16 mouse cellular contexts compared by ENCODE assay signal in the genomic region with DNA sequence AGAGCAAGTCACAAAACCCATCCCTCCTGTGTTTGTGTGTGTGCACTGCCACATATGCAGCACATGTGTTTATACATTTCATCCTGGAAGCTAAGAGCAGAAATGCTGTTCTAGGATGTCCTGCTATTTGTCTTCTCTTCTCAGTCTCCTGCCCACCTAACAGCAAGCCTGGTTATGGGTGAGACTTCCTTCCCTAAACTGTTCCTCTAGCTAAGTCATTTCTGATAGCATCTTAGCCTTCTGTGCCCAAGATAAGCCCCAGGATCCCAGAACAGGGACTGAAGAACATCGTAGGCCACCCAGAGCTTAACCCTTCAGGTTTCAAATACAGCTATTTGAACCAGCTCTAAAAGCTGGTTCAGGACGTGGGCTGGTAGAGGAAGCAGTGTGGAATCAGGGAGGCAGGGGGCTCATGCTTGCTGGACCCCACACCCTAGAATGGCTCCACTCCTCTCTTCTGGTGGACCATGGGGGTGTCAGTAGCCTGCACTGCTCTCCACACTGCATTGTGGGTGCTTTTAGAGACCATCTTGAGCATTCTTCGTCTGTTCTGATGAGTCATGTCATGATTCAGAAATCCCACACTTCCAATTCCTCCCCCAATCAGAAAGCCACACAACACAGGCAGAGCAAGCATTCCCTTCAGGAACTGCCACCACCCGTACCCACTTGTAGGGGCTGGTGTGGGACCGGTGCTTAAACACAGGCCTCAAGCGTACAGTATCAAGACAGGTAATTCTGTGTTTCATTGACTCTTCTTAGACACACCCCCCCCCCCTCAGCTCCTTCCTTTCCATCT. TPM values are rescaled to one million over a fixed set of nuclear protein-coding genes. Genes with fewer than 3 reads are reported as not detected.
DNase-seq lines count a peak whose midpoint lies in the region; ATAC-seq and TF ChIP-seq lines count a peak whose summit lies in the region.
"Had no signal": no experiment of that assay in that cellular context is flagged by ENCODE, and none has a peak within 500 bp of the region (broad histone marks: within the 10 kb centered on the region; RNA-seq: fewer than 3 reads in every experiment).

No protein-coding gene starts in this region.

- no peaks in the 10 kb centered on the region for H3K9me3 ChIP-seq in intestine, embryonic 16.5 days (ENCODE audit: control insufficient read depth, low read length)
- H3K9me3 ChIP-seq: forebrain, embryonic 15.5 days; heart, embryonic 13.5 days; lung, embryonic 15.5 days had no signal

- H3K9ac ChIP-seq in intestine, embryonic 16.5 days (ENCODE audit: low read depth, low read length): no peak overlapping the region
- H3K9ac ChIP-seq: forebrain, embryonic 15.5 days; heart, embryonic 13.5 days; lung, embryonic 15.5 days had no signal

- peaks cover 21% of the 10 kb centered on the region for H3K79me2 ChIP-seq in C2C12 (ENCODE audit: control insufficient read depth, insufficient read depth)

- TF ChIP-seq CTCF in C2C12 (IDR thresholded peaks at IDR 0.05; ENCODE audit: control insufficient read depth, insufficient read depth, insufficient read length): no peak
- TF ChIP-seq CTCF in embryonic fibroblast, embryonic 13.5 days (IDR thresholded peaks at IDR 0.05; ENCODE audit: borderline replicate concordance, insufficient read depth, low read length): no peak

- no peak overlapping the region for H3ac ChIP-seq in C2C12 (ENCODE audit: control insufficient read depth, insufficient read length, low read depth)

- H3K36me3 ChIP-seq in C2C12 (ENCODE audit: control insufficient read depth, insufficient read depth): peaks cover 38% of the 10 kb centered on the region
- no peaks in the 10 kb centered on the region for H3K36me3 ChIP-seq in intestine, embryonic 16.5 days (ENCODE audit: control insufficient read depth, insufficient read depth, low read length)

- intact Hi-C loops in left cerebral cortex, postnatal 36 days (cut with DNase I): no loop called here

- peak overlapping the region; percentile 83 for H3K27ac ChIP-seq in embryonic fibroblast, embryonic 13.5 days (ENCODE audit: insufficient read depth, low read length)
- no peak overlapping the region for H3K27ac ChIP-seq in intestine, embryonic 16.5 days (ENCODE audit: low read length)
- H3K27ac ChIP-seq: heart, embryonic 13.5 days; lung, embryonic 15.5 days had no signal

- 78% methylated on average over 6 of the region's 6 CpGs for WGBS in intestine, embryonic 16.5 days

- TF ChIP-seq POLR2A in embryonic fibroblast, embryonic 13.5 days (IDR thresholded peaks at IDR 0.05; ENCODE audit: low read depth, low read length): peak; percentile 49; the same call in 1 of the 2 replicates

- H3K79me3 ChIP-seq in C2C12 (ENCODE audit: low read depth): no peaks in the 10 kb centered on the region

- no peak overlapping the region for H3K4me2 ChIP-seq in intestine, embryonic 16.5 days (ENCODE audit: low read depth, low read length)
- H3K4me2 ChIP-seq: forebrain, embryonic 15.5 days; heart, embryonic 13.5 days; liver, embryonic 11.5 days; lung, embryonic 15.5 days had no signal

- peaks cover 13% of the 10 kb centered on the region for H3K4me1 ChIP-seq in embryonic fibroblast, embryonic 13.5 days (ENCODE audit: control insufficient read depth, insufficient read depth, low read length)
- H3K4me1 ChIP-seq in intestine, embryonic 16.5 days (ENCODE audit: control insufficient read depth, insufficient read depth, low read length): peaks cover 20% of the 10 kb centered on the region

- ATAC-seq in intestine, embryonic 16.5 days: no peak
- ATAC-seq: forebrain, embryonic 15.5 days had no signal

- H3K4me3 ChIP-seq in C2C12 (ENCODE audit: insufficient read depth, poor library complexity, severe bottlenecking): no peak overlapping the region
- H3K4me3 ChIP-seq in embryonic fibroblast, embryonic 13.5 days (ENCODE audit: insufficient read depth, low read length): no peak overlapping the region
- no peak overlapping the region for H3K4me3 ChIP-seq in intestine, embryonic 16.5 days (ENCODE audit: low read length)
- H3K4me3 ChIP-seq: forebrain, embryonic 15.5 days; heart, embryonic 13.5 days; lung, embryonic 15.5 days had no signal

- peak; percentile 42 to 52 for DNase-seq in adrenal gland, postnatal 36 days
- DNase-seq in adrenal gland, adult 8-10 months: no peak
- DNase-seq in left cerebral cortex, postnatal 36 days (ENCODE audit: low spot score in 2 of 2): peak; percentile 46 to 49
- DNase-seq in left cerebral cortex, adult 11 months (ENCODE audit: low spot score): no peak
- DNase-seq in urinary bladder, postnatal 25 days (ENCODE audit: low spot score): no peak
- DNase-seq: cerebellum, postnatal 10 days; gastrocnemius, postnatal 36 days; kidney, postnatal 25 days had no signal

- no peaks in the 10 kb centered on the region for H3K27me3 ChIP-seq in C2C12 (ENCODE audit: control insufficient read depth, insufficient read depth, insufficient read length)
- no peaks in the 10 kb centered on the region for H3K27me3 ChIP-seq in intestine, embryonic 16.5 days (replicated peaks; ENCODE audit: control insufficient read depth, insufficient read depth, low read length)
- H3K27me3 ChIP-seq: forebrain, embryonic 15.5 days; heart, embryonic 13.5 days; lung, embryonic 15.5 days had no signal

TF ChIP-seq in C2C12, 6 proteins besides CTCF, POLR2A, EP300 and RAD21:
- TF ChIP-seq MYOD1 (IDR thresholded peaks at IDR 0.05; ENCODE audit: control insufficient read depth, insufficient read length, low read depth) (no peak), FOSL1 (IDR thresholded peaks at IDR 0.05; ENCODE audit: insufficient read depth, low read length, poor library complexity, severe bottlenecking) (peak; percentile 63)

RNA-seq across cellular contexts. Expression of gene Sfxn3, which starts 7.8 kb away (rescaled TPM):
- 10 to 100 TPM; 63.9 to 66.5 TPM for total RNA-seq in adrenal gland, postnatal 36 days (2021)
- total RNA-seq in adrenal gland, adult 8-10 months (2022): 10 to 100 TPM; 53.1 to 96.1 (median 73.9) TPM
- total RNA-seq in left cerebral cortex, postnatal 36 days (2021): 100 to 1,000 TPM; 118 to 119 TPM
- polyA plus RNA-seq in C2C12 (2012; fragmentation: generic; extraction: Trizol): 29.2 TPM
- 94.9 and 96.8 TPM in 2 replicates for polyA plus RNA-seq in embryonic fibroblast, embryonic 13.5 days (2011; ENCODE audit: insufficient read length, low read depth, missing spikeins)
- polyA plus RNA-seq in intestine, embryonic 16.5 days (2015; fragmentation: Nextera tagmentation; extraction: Ambion mirVana): 16.5 and 18.2 TPM in 2 replicates

RNA-seq across cellular contexts. Expression of gene Pdzd7, which starts 9.6 kb away (rescaled TPM):
- total RNA-seq in adrenal gland, postnatal 36 days (2021): under 1 TPM; 0.13 to 0.23 TPM
- total RNA-seq in adrenal gland, adult 8-10 months (2022): under 1 TPM; 0.12 to 1.00 (median 0.56) TPM
- 1 to 10 TPM; 3.3 to 5.8 TPM for total RNA-seq in left cerebral cortex, postnatal 36 days (2021)
- 0.14 TPM for polyA plus RNA-seq in C2C12 (2012; fragmentation: generic; extraction: Trizol)
- polyA plus RNA-seq in embryonic fibroblast, embryonic 13.5 days (2011; ENCODE audit: insufficient read length, low read depth, missing spikeins): 0.42 and 0.74 TPM in 2 replicates
- 0.43 and 0.49 TPM in 2 replicates for polyA plus RNA-seq in intestine, embryonic 16.5 days (2015; fragmentation: Nextera tagmentation; extraction: Ambion mirVana)
- total RNA-seq: hematopoietic stem cell, adult 5-6 weeks had no signal
- polyA plus RNA-seq: heart, embryonic 13.5 days; liver, embryonic 11.5 days had no signal

RNA-seq across cellular contexts. Expression of gene Kazald1, which starts 19.9 kb away (rescaled TPM):
- total RNA-seq in adrenal gland, postnatal 36 days (2021): 1 to 10 TPM; 3.9 to 6.6 TPM
- 10 to 100 TPM in 2 of 4 experiments, 1 to 10 TPM in 2; 6.2 to 13.8 (median 9.5) TPM for total RNA-seq in adrenal gland, adult 8-10 months (2022)
- 1 to 10 TPM; 3.4 to 4.1 TPM for total RNA-seq in left cerebral cortex, postnatal 36 days (2021)
- 7.8 TPM for polyA plus RNA-seq in C2C12 (2012; fragmentation: generic; extraction: Trizol)
- polyA plus RNA-seq in embryonic fibroblast, embryonic 13.5 days (2011; ENCODE audit: insufficient read length, low read depth, missing spikeins): 7.3 and 7.8 TPM in 2 replicates
- 2.0 and 2.1 TPM in 2 replicates for polyA plus RNA-seq in intestine, embryonic 16.5 days (2015; fragmentation: Nextera tagmentation; extraction: Ambion mirVana)

RNA-seq across cellular contexts. Expression of gene Lzts2, which starts 40.9 kb away (rescaled TPM):
- 10 to 100 TPM; 90.4 to 95.6 TPM for total RNA-seq in adrenal gland, postnatal 36 days (2021)
- total RNA-seq in adrenal gland, adult 8-10 months (2022): 100 to 1,000 TPM; 100 to 121 (median 110) TPM
- total RNA-seq in left cerebral cortex, postnatal 36 days (2021): 10 to 100 TPM; 36.2 to 36.3 TPM
- polyA plus RNA-seq in C2C12 (2012; fragmentation: generic; extraction: Trizol): 59.2 TPM
- 54.1 and 62.0 TPM in 2 replicates for polyA plus RNA-seq in embryonic fibroblast, embryonic 13.5 days (2011; ENCODE audit: insufficient read length, low read depth, missing spikeins)
- polyA plus RNA-seq in intestine, embryonic 16.5 days (2015; fragmentation: Nextera tagmentation; extraction: Ambion mirVana): 33.6 and 34.7 TPM in 2 replicates

RNA-seq across cellular contexts. Expression of gene Mrpl43, which starts 48.8 kb away (rescaled TPM):
- 10 to 100 TPM; 49.0 to 53.6 TPM for total RNA-seq in adrenal gland, postnatal 36 days (2021)
- 10 to 100 TPM; 44.2 to 57.9 (median 48.4) TPM for total RNA-seq in adrenal gland, adult 8-10 months (2022)
- 10 to 100 TPM; 36.1 to 47.5 TPM for total RNA-seq in left cerebral cortex, postnatal 36 days (2021)
- polyA plus RNA-seq in C2C12 (2012; fragmentation: generic; extraction: Trizol): 63.0 TPM
- polyA plus RNA-seq in embryonic fibroblast, embryonic 13.5 days (2011; ENCODE audit: insufficient read length, low read depth, missing spikeins): 31.1 and 36.9 TPM in 2 replicates
- 74.7 and 76.4 TPM in 2 replicates for polyA plus RNA-seq in intestine, embryonic 16.5 days (2015; fragmentation: Nextera tagmentation; extraction: Ambion mirVana)

Comparison
In these comparisons a context has a peak if more than half of its experiments do, and no peak if none do; other contexts are left out.
1. DNase-seq: peak in adrenal gland, postnatal 36 days (2 of 2) and left cerebral cortex, postnatal 36 days (2 of 2); none in adrenal gland, adult 8-10 months (single experiment), left cerebral cortex, adult 11 months (single experiment) and urinary bladder, postnatal 25 days (single experiment).